Mouse (Mus musculus) left cerebral cortex, adult 2 months (tissue): ENCODE data around the gene Troap. TPM values are rescaled to one million over a fixed set of nuclear protein-coding genes. Genes with fewer than 3 reads are reported as not detected.

Experiments
- DNase-seq, 2 experiments: peaks; one replicate each; pipeline ENCODE4 v3.0.0; 2021 to 2022; ENCODE audit warnings: low spot score in 2 of 2, mixed read lengths in 1 of 2; ENCODE audit errors: extremely low spot score in 1 of 2
- H3K27ac ChIP-seq: fragments of 200-600 bp; 2 replicates; pipeline ENCODE4 v1.8.1; 2022
- H3K4me3 ChIP-seq: fragments of 200-600 bp; 2 replicates; pipeline ENCODE4 v1.8.1; 2022
- CTCF ChIP-seq: fragments of 200-600 bp; IDR thresholded peaks from 2 replicates; pipeline ENCODE4 v1.8.1; 2022; ENCODE audit warnings: antibody characterized with exemption, mild to moderate bottlenecking, moderate library complexity
- intact Hi-C: fragments of 180-260 bp; cut with DNase I; formaldehyde crosslinking; loops from one replicate; pipeline ENCODE4 v1.15.1; 2025
- total RNA-seq, 2 experiments: library from RNA; stranded (reverse); gene quantifications; 2 replicates each; pipeline ENCODE4 v1.2.3; 2021

Troap gene
- total RNA-seq, 2 experiments from 2014 or later: 0.72 TPM; not detected in 1

- intact Hi-C loops: no loop called here
- no peak overlapping the region for H3K4me3 ChIP-seq
- TF ChIP-seq CTCF: no peak
- H3K27ac ChIP-seq: no peak overlapping the region
- DNase-seq: no peak
Measured at GRCm38 (mm10) chr15:99078181-99078910, 4.0 kb downstream of the Troap start.

DNA sequence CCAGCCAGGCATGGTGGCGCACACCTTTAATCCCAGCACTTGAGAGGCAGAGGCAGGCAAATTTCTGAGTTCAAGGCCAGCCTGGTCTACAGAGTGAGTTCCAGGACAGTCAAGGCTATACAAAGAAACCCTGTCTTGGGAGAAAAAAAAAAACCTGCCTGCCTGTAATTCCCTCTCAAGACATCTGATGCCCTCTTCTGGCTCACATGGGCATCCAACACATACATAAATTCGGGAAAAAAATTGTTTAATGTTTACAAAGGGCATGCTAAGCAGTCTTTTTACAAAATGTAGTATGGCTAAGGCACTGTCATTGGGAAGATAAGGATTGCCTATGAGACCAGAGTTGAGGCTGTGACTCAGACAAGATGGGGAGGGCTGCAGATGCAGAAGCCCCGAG, 5.4 kb downstream of the Troap start:
- intact Hi-C loops: loop anchor here (5.0 to 10.0 kb wide), 2 partner anchors 117 to 185 kb away; no protein-coding TSS in a partner anchor
- no peak for DNase-seq
- TF ChIP-seq CTCF: peak; percentile 25
- no peak overlapping the region for H3K4me3 ChIP-seq
- no peak overlapping the region for H3K27ac ChIP-seq

DNA sequence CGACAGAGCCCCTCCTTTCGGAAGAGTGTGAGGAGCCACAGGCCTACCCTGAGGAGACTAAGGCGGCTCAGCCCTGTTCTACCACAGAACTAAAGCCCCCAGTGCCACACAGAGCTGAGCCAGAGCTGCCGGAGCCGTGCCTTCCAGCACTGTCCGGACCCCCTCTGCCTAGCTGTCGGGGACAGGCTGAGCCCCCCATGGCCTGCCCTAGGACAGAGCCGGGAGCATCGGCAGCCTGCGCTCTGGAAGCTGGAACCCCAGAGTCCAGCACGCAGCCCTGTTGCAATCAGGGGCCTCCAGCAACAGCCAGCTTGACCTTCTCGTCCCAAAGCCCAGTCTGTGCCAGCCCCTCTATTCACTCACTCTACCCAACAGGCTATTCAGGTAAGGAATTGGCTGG, 7.9 kb downstream of the Troap start:
- H3K4me3 ChIP-seq: no peak overlapping the region
- intact Hi-C loops: loop anchor here (5.0 to 10.0 kb wide), 2 partner anchors 115 to 182 kb away; no protein-coding TSS in a partner anchor
- no peak for DNase-seq
- TF ChIP-seq CTCF: no peak
- no peak overlapping the region for H3K27ac ChIP-seq

DNA sequence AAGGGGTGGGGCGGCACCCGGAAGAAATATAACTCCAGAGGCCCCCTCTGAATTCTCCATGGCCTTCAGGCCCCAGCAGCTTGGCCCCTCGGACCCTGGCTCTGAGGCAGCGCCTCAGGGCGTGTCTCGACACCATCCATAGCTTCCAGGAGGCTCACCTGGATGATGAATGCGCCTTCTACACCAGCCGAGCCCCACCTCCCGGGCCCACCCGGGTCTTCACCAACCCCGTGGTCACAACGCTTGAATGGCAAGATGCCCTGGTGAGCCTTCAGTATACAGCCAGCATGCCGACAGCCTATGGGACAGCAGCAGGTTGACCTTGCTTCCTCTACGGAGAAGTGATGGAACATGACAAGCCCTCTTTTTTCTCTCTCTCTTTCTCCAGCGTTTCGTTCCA, 8.5 kb downstream of the Troap start:
- TF ChIP-seq CTCF: no peak
- DNase-seq: no peak
- Histone ChIP-seq H3K4me3 (no peak overlapping the region), H3K27ac (no peak overlapping the region)
- intact Hi-C loops: loop anchor here (5.0 to 10.0 kb wide), 2 partner anchors 114 to 182 kb away; no protein-coding TSS in a partner anchor

DNA sequence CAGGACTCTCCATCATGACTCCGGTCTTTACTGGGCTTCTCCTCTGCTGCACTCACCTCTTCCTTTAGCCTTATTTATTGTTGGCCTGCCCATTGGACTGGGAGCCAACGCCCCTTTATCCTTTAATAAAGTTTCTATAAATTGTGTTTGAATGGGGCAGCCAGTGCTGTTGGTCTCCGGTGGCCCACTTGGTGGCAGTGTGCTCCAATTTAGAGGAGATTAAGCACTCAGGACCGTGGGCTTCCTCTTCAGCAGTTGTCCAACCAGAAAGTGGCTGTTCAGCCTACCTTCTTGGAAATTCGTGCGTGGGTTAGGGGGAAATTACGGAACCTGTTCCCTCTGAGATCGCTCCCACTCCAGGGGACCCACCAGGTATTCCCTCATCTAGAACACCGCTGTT, 8.9 kb downstream of the Troap start:
- no peak for DNase-seq
- intact Hi-C loops: loop anchor here (5.0 to 10.0 kb wide), 2 partner anchors 114 to 182 kb away; no protein-coding TSS in a partner anchor
- peak; percentile 74 for TF ChIP-seq CTCF
- no peak overlapping the region for H3K27ac ChIP-seq
- no peak overlapping the region for H3K4me3 ChIP-seq

GRCm38 (mm10) chr15:99083867-99084557, 9.6 kb downstream of the Troap start:
- Histone ChIP-seq H3K4me3 (no peak overlapping the region), H3K27ac (no peak overlapping the region)
- intact Hi-C loops: loop anchor here (5.0 to 10.0 kb wide), 2 partner anchors 113 to 181 kb away; no protein-coding TSS in a partner anchor
- DNase-seq: no peak
- no peak for TF ChIP-seq CTCF

- intact Hi-C loops: loop anchor here (5.0 to 10.0 kb wide), 3 partner anchors 82 to 180 kb away; no protein-coding TSS in a partner anchor
- DNase-seq: no peak
- TF ChIP-seq CTCF: no peak
- Histone ChIP-seq H3K27ac (no peak overlapping the region), H3K4me3 (no peak overlapping the region)
Measured at GRCm38 (mm10) chr15:99084618-99085017, 10.2 kb downstream of the Troap start.

- no peak overlapping the region for H3K4me3 ChIP-seq
- DNase-seq: no peak
- no peak for TF ChIP-seq CTCF
- intact Hi-C loops: loop anchor here (5.0 to 10.0 kb wide), 2 partner anchors 84 to 179 kb away; no protein-coding TSS in a partner anchor
- H3K27ac ChIP-seq: no peak overlapping the region
Measured at GRCm38 (mm10) chr15:99085997-99086396, 11.6 kb downstream of the Troap start.

GRCm38 (mm10) chr15:99087253-99088075, 13.1 kb downstream of the Troap start, which contains the start of gene C1ql4:
Gene C1ql4 (minus strand): TSS chr15:99087817.
- 0 out of 2 replicates have a peak within 1 kb of the TSS, but pooled peaks have one; percentile 5 for H3K4me3 ChIP-seq
- intact Hi-C loops: loop anchor here (5.0 to 10.0 kb wide), 2 partner anchors 85 to 177 kb away; no protein-coding TSS in a partner anchor
- H3K27ac ChIP-seq: no peak within 1 kb of the TSS
- no peak for DNase-seq
- TF ChIP-seq CTCF: peak; percentile 41

GRCm38 (mm10) chr15:99088292-99088691, 13.9 kb downstream of the Troap start:
- Histone ChIP-seq H3K27ac (no peak overlapping the region), H3K4me3 (0 out of 2 replicates have a peak overlapping the region, but pooled peaks have one; percentile 5)
- intact Hi-C loops: loop anchor here (5.0 to 10.0 kb wide), 2 partner anchors 86 to 177 kb away; no protein-coding TSS in a partner anchor
- peak; percentile 45 to 64 for DNase-seq
- peak; percentile 87 for TF ChIP-seq CTCF

- Histone ChIP-seq H3K27ac (no peak overlapping the region), H3K4me3 (no peak overlapping the region)
- intact Hi-C loops: loop anchor here (5.0 to 10.0 kb wide), 2 partner anchors 87 to 176 kb away; no protein-coding TSS in a partner anchor
- TF ChIP-seq CTCF: no peak
- DNase-seq: no peak
Measured at GRCm38 (mm10) chr15:99089069-99089468, 14.7 kb downstream of the Troap start.
